Mouse (Mus musculus): ENCODE data around the gene Toe1. TPM values are rescaled to one million over a fixed set of nuclear protein-coding genes. Genes with fewer than 3 reads are reported as not detected.

The Toe1 gene
- total RNA-seq, 2 experiments from 2014 or later, result 4.1 to 4.6 TPM

DNA sequence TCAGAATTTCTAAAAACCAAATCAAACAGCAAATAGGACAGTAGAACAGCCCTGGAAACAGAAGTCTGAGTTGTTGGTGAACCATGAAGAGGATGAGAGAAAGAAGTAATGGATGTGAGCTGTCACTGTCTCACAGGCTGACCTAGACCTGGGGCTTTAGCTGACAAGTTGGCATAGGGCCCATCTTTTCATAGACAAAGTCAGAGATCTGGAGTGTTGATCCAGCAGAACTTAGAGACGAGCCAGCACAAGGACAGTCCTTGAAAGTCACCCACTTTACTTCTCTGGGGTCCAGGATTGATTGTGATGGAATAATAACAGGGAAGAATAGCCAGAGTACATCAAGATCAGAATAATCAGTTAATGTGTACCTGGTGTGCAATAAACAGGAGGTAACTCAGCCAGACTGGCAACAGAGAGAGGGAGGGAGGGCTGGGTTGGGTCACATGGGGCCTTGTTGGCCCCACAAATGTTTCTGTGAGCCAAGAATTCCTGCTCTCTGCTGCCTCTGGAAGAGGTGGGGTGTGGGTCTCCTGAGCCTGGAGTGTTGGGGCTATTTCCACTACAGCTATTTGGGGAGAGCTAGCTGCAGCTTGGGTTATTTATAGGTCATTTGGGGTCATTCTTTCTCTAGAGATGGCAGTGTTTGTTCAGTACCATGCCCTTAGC is 10.9 kb downstream of the Toe1 start:
- ATAC-seq (replicated peaks; ENCODE audit: low FRiP score, poor library complexity, severe bottlenecking), result no peak

DNA sequence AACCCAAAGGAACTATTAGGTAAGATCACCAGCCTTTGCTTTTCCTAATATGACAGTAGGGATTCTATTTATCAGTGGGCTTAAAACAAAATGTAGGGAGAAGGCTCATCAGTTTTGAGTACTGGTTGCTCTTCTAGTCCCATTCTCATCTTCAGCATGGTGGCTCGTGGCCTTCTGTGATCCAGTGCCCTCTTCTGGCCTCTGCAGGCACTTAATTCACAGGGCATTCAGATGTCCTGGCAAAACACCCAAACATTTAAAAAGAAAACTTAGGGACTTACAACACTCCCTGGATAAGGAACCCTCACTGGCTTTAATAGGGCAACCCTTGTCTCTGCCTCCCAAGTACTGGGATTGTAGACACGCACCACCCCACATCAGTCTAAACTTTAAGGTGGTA is 13.2 kb downstream of the Toe1 start:
- ATAC-seq (replicated peaks; ENCODE audit: low FRiP score, poor library complexity, severe bottlenecking), result no peak

DNA sequence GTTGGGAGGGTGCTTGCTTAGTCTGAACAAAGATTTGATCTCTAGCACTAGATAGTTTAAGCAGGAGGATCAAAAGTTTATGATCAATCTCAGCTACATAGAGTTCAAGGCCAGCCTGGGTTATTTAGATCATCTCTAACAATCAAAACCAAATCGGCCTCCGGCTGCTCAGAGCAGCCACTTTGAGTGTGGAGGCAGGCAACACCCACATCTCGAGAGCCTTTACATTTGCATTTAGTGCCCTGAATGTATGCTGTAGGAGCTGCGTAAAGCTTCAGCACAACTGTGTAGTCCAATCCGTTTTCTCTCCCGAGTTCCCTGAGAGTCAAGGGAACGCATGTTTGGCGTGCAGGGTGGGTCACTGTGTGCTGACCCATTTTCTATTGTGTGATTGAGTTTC is 15.0 kb downstream of the Toe1 start:
- ATAC-seq (replicated peaks; ENCODE audit: low FRiP score, poor library complexity, severe bottlenecking), result no peak

DNA sequence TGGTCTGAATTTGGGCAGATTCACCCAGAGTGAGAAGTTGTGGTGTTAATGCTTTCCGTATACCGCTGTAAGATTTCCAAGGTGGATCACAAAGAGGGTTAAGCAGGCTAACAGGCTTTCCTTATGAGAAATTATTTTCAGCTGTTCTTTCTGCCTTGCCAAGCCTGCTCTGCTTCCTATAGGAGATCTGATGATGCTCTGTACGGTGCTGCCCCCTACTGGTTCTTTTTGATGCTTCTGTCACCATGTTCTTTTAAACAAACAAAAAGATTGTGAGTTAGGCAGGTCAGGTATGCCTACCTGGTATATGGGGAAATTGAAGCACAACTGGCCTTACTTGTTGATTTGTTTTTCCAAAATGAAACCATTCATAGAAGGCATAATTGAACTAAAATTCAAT is 18.5 kb downstream of the Toe1 start:
- ATAC-seq (replicated peaks; ENCODE audit: low FRiP score, poor library complexity, severe bottlenecking), result peak; percentile 59

DNA sequence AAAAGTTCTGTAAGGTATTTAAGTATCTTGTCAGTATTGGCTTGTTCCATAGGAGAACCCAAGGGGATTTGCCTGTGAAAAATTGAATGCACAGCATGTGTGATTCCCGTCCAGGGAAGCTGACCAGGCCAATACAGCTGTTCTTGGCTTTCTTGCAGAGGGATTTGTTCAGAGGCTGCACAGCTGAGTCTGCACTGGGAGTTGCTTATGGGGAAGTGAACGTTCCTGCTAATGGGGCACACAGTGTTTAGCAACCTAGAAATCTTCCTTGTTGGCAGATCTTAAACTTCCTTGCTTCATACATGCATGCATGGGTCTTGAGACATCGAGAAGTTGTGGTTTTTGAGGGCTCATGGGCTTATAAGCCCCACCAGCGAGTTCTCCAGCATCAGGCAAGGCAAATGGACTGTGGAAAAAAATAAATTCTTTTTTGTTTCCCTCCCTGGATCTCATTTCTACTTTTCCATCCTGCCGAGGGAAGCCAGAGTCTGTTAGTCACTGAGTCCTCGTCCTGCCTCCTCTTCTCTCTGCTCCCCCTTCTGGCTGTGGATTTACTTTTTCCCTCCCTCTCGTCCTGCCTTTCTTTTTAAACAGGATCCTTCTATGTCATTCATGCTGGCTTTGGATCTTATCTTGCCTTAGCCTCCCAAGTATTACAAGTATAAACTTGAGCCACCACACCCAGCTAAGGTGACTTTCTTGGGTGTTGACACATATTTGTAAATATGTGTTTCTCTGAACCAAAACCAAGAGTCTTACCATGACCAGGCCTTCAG is 19.3 kb downstream of the Toe1 start:
- no peak for ATAC-seq (replicated peaks; ENCODE audit: low FRiP score, poor library complexity, severe bottlenecking)

DNA sequence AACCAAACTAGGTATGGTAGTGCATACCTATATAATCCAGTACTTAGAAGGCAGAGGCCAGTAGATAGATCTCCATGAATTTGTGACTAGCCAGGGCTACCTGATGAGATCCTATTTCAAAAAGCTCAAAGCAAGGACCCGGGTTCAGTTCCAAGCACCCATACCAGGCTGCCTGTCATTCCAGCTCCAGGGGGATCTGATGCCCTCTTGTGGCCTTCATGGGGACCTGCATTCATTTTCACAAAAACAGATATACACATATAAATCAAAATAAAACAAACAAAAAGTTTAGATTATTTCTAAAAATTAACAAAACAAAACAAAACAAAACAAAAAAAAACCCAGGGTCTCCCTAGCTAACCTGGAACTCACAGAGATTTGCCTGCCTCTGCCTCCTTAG is 20.9 kb downstream of the Toe1 start:
- ATAC-seq (replicated peaks; ENCODE audit: low FRiP score, poor library complexity, severe bottlenecking), result peak; percentile 57; the same call in 1 of the 2 replicates

DNA sequence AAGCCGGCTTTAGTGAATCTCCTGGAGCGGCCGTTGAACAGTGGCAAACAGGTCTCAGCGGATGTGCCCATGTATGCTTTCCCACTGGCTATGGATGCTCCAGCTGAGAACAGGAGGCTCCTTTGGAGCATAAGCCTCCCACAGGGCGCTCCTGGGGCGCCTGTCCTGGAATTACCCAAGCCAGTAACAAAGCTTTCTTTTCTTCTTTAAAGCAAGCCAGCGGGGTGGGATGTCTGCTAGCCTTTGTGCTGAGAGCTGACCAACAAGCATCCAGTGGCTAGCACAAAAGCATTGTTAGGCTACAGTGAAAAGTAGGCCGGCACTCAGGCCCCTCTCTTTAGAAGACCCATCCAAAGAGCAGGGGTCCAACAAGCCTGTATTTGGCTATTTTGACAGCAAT is 25.3 kb downstream of the Toe1 start:
- no peak for ATAC-seq (replicated peaks; ENCODE audit: low FRiP score, poor library complexity, severe bottlenecking)

DNA sequence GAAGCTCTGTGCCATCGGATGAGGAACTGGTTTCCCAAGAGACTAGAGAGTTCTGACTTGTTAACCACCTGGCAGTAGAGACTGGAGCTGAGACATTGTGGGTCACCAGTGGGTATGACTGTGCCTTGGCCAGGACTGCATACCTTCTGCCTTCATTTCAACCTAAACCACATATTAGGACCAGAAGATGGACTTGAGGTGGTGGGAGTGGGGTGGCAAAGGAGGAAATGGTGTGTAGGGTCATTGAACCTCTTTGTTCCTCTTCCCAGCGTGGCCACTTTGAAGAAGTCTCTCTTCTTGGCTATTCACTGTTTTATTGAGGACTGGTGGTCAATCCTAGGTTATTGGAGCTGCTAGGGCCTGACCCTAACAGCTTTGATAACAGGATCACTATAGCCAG is 26.1 kb downstream of the Toe1 start:
- ATAC-seq (replicated peaks; ENCODE audit: low FRiP score, poor library complexity, severe bottlenecking), result no peak

DNA sequence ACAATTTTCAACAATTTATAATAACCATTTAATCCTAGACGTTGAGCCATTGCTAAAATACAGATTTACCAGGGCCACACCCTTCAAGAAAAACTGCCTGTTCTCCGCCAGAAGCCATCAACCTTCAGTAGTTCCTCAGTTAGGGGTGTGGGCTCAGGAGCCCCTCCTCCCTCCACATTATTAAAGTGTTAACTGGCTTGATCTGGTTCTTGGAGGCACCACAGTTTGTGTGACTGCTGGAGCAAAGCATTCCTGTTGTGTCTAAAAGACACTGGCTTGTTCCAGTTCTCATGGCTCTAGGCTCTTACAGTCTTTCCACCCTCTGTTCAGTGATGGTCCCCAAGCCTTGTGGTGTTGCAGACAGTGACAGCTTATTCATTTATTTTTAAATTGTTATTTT is 26.9 kb downstream of the Toe1 start:
- ATAC-seq (replicated peaks; ENCODE audit: low FRiP score, poor library complexity, severe bottlenecking), result no peak

DNA sequence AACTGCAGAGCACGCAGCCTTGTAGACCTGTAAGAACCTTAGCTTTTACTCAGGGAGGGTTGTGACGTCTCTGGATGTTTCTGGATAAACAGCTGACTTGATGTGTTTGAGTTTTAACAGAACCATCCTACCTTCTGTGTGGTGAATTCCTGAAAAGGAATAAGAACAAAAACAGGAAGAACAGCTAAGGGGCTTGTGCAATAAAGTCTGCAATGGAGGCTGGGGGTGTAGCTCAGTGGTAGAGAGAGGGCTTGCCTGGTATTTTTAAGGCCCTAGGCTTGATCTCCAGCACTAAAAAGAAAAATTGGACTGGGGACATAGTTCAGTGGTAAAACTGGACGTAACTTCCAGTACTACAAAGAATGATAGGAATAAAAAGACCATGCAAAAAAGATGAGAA is 30.4 kb downstream of the Toe1 start:
- ATAC-seq (replicated peaks; ENCODE audit: low FRiP score, poor library complexity, severe bottlenecking), result no peak

DNA sequence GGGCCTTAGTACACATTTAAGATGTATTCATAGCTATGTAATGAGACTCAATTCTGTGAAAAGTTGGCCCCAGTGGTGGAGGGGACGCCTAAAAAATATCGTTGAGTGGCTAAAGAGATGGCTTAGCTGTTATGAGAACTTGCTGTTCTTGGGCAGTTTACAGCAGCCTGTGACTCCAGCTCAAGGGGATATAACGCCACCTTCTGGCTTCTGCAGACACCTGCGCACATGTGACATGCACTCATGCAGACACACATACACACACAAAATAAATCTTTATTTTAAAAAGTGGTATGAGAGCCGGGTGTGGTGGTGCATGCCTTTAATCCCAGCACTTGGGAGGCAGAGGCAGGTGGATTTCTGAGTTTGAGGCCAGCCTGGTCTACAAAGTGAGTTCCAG is 31.0 kb downstream of the Toe1 start:
- ATAC-seq (replicated peaks; ENCODE audit: low FRiP score, poor library complexity, severe bottlenecking), result no peak

DNA sequence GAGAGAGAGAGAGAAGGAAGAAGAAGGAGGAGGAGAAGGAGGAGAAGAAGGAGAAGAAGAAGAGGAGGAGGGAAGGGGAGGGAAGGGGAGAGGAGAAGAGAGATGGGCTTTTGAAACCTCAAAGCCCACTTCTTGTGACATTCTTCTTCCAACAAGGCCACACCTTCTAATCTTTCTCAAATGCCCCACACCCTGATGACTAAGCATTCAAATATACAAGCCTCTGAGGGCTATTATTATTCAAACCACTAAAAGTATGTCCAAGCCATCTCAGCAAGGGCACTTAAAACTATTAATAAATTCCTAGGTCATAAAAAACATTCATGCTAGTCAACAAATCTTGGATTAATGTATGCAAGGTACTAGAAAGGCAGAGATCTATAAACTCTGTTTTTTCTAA is 38.4 kb downstream of the Toe1 start:
- no peak for ATAC-seq (replicated peaks; ENCODE audit: low FRiP score, poor library complexity, severe bottlenecking)

DNA sequence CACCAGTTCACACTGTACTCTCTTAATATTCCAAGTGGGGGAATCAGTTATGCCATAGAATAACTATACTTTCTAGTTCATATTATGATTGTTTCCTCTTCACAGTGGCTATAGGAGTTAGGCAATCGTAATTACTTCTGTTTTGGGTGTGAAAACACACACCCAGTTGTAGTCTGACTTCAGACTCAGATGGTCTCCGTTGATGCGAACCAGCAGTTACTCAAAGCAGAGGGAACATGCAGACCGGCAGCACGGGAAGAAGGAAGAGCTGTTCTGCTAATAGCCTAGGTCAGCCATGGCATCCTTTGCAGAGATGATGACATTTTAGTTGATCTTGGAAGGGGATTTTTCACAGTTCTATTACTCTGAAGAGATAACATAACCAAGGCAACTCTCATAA is 38.9 kb downstream of the Toe1 start:
- ATAC-seq (replicated peaks; ENCODE audit: low FRiP score, poor library complexity, severe bottlenecking), result no peak

DNA sequence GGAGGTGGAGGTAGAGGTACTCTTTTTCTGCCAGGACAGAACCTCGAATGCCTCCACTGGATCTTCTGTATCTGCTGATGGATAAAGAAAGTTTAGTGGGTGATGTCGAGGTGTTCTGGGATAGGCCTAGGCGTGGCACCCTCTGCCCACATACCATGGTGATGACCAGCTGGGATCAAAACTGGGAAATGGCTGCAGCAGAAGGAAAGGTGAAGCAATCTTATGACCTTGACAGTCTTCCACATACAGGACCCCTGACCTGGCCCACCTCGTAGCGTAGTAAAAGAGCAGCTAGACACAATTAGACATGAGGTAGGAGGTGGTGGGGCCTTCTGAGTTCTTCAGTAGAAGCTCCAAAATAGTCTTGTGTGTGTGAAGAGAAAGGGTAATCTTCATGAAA is 43.4 kb downstream of the Toe1 start:
- ATAC-seq (replicated peaks; ENCODE audit: low FRiP score, poor library complexity, severe bottlenecking), result no peak

DNA sequence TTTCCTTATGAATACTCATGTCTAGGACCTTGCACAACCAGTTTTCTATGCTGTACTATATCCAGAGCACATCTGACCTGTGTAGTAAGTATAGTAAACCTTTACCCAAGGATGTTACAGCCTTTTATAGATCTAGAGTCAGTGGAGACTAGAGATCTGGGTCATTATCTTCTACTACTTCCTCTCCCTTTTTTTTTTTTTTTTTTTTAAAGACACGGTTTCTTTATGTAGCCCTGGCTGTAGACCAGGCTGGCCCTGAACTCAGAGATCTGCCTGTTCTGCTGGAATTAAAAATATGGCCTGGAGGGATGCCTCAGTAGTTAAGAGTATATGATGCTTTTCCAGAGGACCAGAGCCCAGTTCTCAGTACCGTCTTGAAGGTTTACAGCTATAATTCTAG is 45.5 kb downstream of the Toe1 start:
- no peak for ATAC-seq (replicated peaks; ENCODE audit: low FRiP score, poor library complexity, severe bottlenecking)

DNA sequence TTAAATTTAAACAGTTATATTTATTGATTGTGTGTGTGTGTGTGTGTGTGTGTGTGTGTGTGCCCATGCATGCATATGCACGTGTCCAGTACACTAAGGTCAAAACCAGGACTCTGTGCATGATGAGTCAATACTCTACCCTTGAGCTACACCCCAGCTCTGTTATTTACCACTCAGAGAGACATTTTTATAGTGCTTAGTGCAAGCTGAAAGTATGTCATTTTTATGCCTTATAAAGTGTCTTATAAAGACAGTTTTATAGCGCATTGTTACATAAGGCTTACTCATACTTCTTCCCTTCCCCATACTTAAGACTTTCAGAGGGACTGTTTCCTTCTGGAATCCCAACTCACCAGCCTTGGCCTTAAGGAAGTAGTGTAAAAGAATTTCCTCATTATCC is 57.7 kb downstream of the Toe1 start:
- no peak for ATAC-seq (replicated peaks; ENCODE audit: low FRiP score, poor library complexity, severe bottlenecking)

Other genes with a start within 250 kb of the Toe1 start
- gene Gpbp1l1, start 250.0 kb downstream of the Toe1 start, total RNA-seq (2015; ENCODE audit: low replicate concordance), result 90.1 and 126 TPM in 2 replicates
- 101 and 136 TPM in 2 replicates for gene Gpbp1l1, start 250.0 kb downstream of the Toe1 start, total RNA-seq (2017; ENCODE audit: low replicate concordance)
- gene Ccdc17, start 211.0 kb downstream of the Toe1 start, total RNA-seq (2015; ENCODE audit: low replicate concordance), result 5.9 TPM in 1 of 2 replicates, not detected in the other
- gene Ccdc17, start 211.0 kb downstream of the Toe1 start, total RNA-seq (2017; ENCODE audit: low replicate concordance), result 2.6 and 5.3 TPM in 2 replicates
- gene Nasp, start 179.7 kb downstream of the Toe1 start, total RNA-seq (2015; ENCODE audit: low replicate concordance), result 75.5 and 103 TPM in 2 replicates
- gene Nasp, start 179.7 kb downstream of the Toe1 start, total RNA-seq (2017; ENCODE audit: low replicate concordance), result 126 and 154 TPM in 2 replicates
- gene Akr1a1, start 156.0 kb downstream of the Toe1 start, total RNA-seq (2015; ENCODE audit: low replicate concordance), result 130 and 134 TPM in 2 replicates
- gene Akr1a1, start 156.0 kb downstream of the Toe1 start, total RNA-seq (2017; ENCODE audit: low replicate concordance), result 99.1 and 124 TPM in 2 replicates
- 99.3 and 104 TPM in 2 replicates for gene Prdx1, start 122.1 kb downstream of the Toe1 start, total RNA-seq (2015; ENCODE audit: low replicate concordance)
- 39.4 and 52.6 TPM in 2 replicates for gene Prdx1, start 122.1 kb downstream of the Toe1 start, total RNA-seq (2017; ENCODE audit: low replicate concordance)
- 2.9 and 12.6 TPM in 2 replicates for gene Mmachc, start 99.2 kb downstream of the Toe1 start, total RNA-seq (2015; ENCODE audit: low replicate concordance)
- gene Mmachc, start 99.2 kb downstream of the Toe1 start, total RNA-seq (2017; ENCODE audit: low replicate concordance), result 1.5 and 3.6 TPM in 2 replicates
- 61.2 and 127 TPM in 2 replicates for gene Ccdc163, start 99.1 kb downstream of the Toe1 start, total RNA-seq (2015; ENCODE audit: low replicate concordance)
- 11.7 and 21.4 TPM in 2 replicates for gene Ccdc163, start 99.1 kb downstream of the Toe1 start, total RNA-seq (2017; ENCODE audit: low replicate concordance)
- gene Tesk2, start 86.7 kb downstream of the Toe1 start, total RNA-seq (2015; ENCODE audit: low replicate concordance), result 5.0 and 17.2 TPM in 2 replicates
- 2.8 and 3.6 TPM in 2 replicates for gene Tesk2, start 86.7 kb downstream of the Toe1 start, total RNA-seq (2017; ENCODE audit: low replicate concordance)
- gene Mutyh, start 83 bp upstream of the Toe1 start, total RNA-seq (2015; ENCODE audit: low replicate concordance), result 0.84 and 9.4 TPM in 2 replicates
- 1.2 TPM in 1 of 2 replicates, not detected in the other for gene Mutyh, start 83 bp upstream of the Toe1 start, total RNA-seq (2017; ENCODE audit: low replicate concordance)
- gene Hpdl, start 14.1 kb upstream of the Toe1 start, total RNA-seq (2015; ENCODE audit: low replicate concordance), result not detected in 2 replicates
- gene Hpdl, start 14.1 kb upstream of the Toe1 start, total RNA-seq (2017; ENCODE audit: low replicate concordance), result not detected in 2 replicates
- gene Zswim5, start 69.7 kb upstream of the Toe1 start, total RNA-seq (2015; ENCODE audit: low replicate concordance), result not detected in 2 replicates
- gene Zswim5, start 69.7 kb upstream of the Toe1 start, total RNA-seq (2017; ENCODE audit: low replicate concordance), result not detected in 2 replicates
- gene Urod, start 186.8 kb upstream of the Toe1 start, total RNA-seq (2015; ENCODE audit: low replicate concordance), result 568 and 832 TPM in 2 replicates
- gene Urod, start 186.8 kb upstream of the Toe1 start, total RNA-seq (2017; ENCODE audit: low replicate concordance), result 532 and 823 TPM in 2 replicates
- gene Hectd3, start 187.7 kb upstream of the Toe1 start, total RNA-seq (2015; ENCODE audit: low replicate concordance), result 9.0 and 9.2 TPM in 2 replicates
- gene Hectd3, start 187.7 kb upstream of the Toe1 start, total RNA-seq (2017; ENCODE audit: low replicate concordance), result 20.5 and 23.7 TPM in 2 replicates
- gene Eif2b3, start 211.8 kb upstream of the Toe1 start, total RNA-seq (2015; ENCODE audit: low replicate concordance), result 5.0 and 7.9 TPM in 2 replicates
- gene Eif2b3, start 211.8 kb upstream of the Toe1 start, total RNA-seq (2017; ENCODE audit: low replicate concordance), result 7.8 and 9.6 TPM in 2 replicates